Mouse (Mus musculus) layer of hippocampus, adult 9-11 months (tissue): ENCODE measurements at regions not wholly inside any gene's neighbourhood (a gene's known extent, or its start where the extent isn't known, plus 50 kb on each side); places are given as distances from the start of the nearest gene placed in this dataset.

ENCODE experiments used
- DNase-seq: peaks from one replicate; pipeline ENCODE4 v3.0.0; 2022

DNA sequence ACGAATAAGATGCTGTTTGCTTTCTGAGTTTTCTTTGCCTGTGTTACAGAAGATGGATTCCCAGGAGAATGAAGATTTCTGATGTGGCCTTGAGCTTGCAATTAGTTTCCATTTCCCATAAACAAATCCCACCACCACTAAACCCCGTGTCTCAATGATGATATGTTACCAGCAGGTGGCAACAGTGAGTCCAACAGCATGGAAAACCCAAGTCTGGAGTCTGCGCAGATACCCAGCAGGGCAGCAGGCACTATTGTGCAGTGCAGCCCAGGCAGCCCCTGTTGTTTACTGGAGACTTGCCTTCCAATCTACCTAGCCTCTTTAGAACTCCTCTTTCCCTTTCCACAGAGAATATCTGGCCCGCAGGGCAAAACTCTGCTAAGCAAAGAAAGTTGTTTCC is 62.7 kb downstream of the Bmp2 start:
- no peak for DNase-seq

GRCm38 (mm10) chr2:133615299-133615698 is 63.3 kb downstream of the Bmp2 start:
- no peak for DNase-seq

DNA sequence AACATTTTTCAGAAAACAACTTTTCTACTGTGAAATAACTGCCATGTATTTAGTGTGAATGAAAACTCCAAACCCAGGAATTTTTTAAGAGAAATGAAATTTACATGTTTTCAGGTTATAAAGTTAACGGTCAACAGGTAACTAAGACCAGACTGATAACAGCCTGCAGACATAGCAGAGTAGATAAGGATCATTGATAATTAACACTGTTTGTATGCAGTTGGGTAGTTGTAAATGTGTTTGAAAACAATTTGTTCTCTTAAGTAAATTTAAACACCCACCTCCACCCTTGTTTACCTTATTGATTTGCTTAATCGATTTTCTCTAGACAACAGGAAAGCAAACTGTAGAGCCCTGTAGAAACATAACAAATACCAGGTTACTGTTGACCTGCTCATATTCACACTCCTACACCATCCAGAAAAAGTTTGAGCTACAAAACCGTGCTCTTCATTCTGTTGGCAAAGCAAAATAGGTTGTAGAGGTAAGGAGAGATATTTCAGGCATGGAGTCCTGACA is 65.4 kb downstream of the Bmp2 start:
- DNase-seq: no peak

DNA sequence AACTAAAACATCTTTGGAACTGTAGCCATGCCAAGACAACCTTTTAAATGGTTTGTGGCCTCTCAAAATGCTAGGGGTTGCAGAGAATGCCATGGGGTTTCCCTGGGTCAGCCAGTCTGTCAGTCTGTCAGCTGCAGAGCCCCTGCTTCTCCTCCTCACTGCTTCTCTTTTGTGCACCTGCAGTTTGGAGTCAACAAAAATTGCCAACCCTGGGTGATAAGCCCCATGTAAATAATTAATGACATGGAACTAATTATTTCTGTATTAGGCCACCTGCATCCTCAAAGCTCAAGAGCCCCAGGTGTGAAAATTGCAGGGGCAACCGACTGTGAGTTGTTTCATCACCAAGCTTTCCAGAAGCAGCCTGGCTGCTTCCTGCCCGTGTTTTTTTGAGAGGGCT is 70.6 kb downstream of the Bmp2 start:
- DNase-seq: no peak

GRCm38 (mm10) chr2:133625542-133625941 is 73.6 kb downstream of the Bmp2 start:
- no peak for DNase-seq

DNA sequence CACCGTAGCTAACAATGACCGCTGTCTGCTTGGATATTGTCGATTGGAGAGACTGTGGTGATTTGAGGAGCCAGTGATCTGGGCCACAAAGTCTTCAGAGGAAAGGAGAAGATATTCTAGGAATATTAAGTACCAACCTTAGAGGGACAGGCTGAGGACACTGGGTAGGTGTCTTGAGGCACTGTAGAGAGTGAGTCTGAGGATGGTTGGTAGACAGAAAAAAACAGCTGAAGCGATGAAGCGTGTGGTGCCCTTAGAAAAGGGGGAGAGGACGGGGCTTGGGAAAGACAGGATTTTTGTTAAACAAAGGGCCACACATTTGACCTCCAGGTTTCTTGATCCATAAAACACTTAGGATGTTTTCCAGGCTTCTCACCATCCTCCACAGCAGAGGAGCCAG is 76.9 kb downstream of the Bmp2 start:
- DNase-seq: no peak

DNA sequence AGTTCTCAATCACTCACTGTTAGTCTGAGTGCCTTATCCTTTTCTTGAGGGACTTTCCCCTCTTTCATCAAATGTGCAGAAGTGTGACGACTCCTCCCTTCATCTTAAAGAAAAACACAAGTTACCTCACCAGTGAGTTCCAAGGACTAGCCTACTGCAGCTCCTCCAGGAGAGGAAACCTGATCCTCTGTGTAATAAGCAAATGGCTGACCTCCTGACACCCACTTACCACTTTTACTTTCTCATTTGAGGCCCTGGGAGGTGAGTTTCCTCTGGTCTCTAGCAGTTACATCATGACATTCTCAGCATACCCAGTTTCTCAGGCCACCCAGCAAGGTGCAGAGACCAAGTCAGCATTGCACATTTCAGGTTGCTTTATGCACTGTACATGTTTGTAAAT is 83.5 kb downstream of the Bmp2 start:
- no peak for DNase-seq

DNA sequence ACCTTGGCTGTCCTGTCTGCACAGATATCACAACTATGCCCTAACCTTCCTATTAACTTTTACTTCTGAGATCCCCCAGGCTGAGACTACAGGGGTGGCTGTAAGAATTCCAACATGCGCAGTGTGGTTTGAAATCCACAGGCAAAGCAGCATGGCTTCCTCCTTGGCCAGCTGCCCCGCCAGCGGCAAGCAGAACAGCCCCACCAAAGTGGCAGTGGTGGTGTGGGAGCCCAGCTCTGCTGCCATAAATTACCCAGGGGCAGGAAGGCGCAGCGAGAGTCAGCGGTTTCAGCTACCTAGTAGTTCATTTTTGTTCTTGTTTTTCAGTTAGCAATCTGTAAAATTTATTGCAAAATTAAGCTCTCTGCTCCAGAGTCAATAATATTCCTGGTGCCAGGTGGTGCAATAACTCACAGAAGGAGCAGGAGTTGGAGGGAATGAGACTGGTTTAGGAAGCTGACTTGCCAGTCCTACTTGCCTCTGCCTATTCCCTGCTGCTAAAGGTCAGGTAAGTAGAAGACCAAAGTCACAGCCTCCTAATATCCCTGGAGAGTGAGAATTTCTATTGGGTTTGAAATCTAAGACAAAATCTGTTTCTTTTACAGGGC is 98.0 kb downstream of the Bmp2 start:
- no peak for DNase-seq

GRCm38 (mm10) chr2:133666331-133667054 is 114.5 kb downstream of the Bmp2 start:
- DNase-seq: no peak

GRCm38 (mm10) chr2:133667055-133667395 is 115.1 kb downstream of the Bmp2 start:
- DNase-seq: no peak

DNA sequence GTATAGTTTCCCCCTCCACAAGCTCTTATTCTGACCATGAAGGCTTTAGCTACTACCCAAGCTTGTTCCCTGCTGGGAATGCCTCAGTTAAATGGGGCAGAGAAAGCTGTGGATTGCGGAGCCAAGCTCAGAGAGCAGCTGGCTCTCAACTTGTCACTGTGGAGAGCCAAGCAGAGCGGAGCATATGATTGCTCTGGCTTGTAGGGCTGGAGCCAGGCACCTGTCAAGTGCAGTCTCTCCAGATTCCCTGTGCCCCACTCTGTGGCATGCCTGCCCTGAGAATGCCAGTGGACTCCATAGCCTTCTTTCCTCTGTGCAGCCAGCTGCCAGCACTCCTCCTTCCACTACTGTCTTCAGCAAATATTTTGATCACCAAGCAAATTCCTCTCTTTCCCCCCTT is 117.9 kb downstream of the Bmp2 start:
- no peak for DNase-seq

DNA sequence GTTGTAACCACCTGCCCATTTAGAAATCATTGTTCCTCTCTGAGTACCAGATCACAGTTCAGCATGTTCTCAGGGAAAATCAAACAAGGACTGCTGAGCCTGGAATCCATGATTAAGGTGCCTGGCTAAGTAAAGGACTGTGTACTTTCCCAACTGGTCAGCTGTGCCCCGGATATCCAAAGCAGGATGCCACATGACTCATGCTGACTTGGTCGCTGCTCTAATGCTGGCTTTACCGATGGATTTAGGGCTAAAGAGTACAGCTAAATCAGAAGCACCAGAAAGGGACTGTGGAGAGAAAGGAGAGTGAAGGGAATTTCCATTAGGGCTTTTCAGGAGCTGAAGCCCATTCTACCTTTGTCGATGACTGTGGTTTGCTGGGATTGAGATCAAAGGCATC is 119.6 kb downstream of the Bmp2 start:
- DNase-seq: no peak

DNA sequence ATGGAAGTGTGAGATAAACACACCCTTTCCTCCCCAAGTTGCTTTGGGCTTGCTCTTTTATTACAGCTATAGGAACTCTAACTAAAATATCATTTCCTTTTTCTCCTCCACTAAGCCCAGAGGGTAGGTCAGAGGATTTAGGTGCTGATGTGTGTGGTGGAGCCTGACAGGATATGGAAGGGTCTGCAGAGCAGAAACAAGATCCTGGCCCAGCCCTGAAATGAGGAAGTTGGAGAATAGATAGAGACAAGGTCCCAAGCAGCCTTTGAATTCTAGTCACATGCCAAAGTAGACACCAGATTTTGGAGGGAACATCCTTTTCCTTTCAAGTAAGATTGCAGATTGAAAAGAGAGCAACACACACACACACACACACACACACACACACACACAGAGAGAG is 132.4 kb downstream of the Bmp2 start:
- no peak for DNase-seq

GRCm38 (mm10) chr2:133688121-133688787 is 136.3 kb downstream of the Bmp2 start:
- DNase-seq: no peak

DNA sequence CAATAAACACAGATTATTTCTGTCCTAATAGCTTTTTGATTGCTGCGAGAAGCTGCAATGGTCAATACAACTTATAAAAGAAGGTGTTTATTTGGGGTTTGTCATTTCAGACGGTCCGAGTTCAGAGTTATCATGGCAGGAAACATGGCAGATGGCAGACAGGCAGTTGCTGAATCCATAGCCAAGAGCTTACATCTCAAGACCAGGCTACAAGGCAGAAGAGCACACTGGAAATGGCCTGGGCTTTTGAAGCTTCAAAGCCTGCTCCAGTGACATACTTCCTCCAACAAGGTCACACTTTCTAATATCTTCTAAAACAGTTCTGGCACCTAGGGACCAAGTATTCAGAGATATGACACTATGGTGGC is 136.8 kb downstream of the Bmp2 start:
- DNase-seq: no peak

GRCm38 (mm10) chr2:133708735-133709584 is 157.0 kb downstream of the Bmp2 start:
- peak; percentile 2 for DNase-seq

GRCm38 (mm10) chr2:133716243-133716642 is 164.3 kb downstream of the Bmp2 start:
- no peak for DNase-seq

DNA sequence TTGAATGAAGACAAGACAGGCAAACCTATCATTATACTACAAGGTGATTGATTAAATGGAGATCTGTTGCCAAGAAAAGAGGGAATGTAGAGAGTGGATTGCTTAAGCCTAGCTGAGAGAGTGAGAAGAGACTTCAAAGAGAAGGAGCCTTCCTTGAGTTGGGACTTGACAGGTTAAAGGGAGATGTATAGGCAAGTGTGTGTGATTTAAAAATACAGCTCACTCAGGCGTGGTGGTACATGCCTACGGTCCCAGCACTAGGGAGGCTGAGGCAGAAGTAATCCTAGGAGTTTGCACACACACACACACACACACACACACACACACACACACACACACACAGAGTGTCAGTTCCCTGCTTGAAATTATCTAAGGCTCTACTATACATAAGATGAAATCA is 165.1 kb downstream of the Bmp2 start:
- no peak for DNase-seq

DNA sequence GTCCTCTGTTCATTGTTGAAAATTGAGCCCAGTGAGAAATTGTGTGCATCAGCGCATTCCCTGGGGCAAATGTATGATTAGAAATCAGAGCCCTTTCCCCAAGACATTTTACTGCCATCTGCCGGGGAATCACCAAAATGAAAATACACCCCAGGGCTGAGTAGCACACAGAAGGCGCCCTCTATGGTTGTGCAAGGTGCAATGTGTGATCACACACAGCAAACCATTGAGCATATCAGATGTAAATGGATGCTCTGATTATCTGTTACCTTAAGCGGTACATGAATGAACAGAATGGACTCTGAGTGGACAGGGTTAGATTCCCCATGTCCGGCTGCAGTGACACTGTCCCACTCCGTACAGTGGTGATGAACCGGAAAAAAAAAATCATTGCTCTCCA is 172.4 kb downstream of the Bmp2 start:
- peak; percentile 23 for DNase-seq

DNA sequence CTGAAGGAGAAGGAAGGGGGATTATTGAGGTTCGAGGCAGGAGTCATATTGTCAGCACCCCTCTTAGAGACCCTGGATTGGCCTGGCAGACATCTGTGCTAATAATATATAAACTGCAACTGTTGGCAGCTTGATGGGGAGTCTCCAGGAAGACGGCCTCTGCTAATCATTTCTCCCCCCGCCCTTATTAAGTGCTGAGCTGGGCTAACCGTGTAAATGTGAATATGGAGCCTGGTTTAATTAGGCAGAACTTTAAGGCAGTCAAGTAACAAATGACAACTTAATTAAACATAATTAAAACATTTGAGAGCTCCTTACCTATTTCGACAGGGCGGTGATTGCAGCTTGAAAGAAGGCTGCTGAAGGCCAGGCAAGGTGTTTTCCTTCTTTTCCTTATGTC is 172.8 kb downstream of the Bmp2 start:
- DNase-seq: no peak

GRCm38 (mm10) chr2:133734469-133735225 is 182.7 kb downstream of the Bmp2 start:
- DNase-seq: no peak

- DNase-seq: no peak
Measured at GRCm38 (mm10) chr2:133738839-133739430, 187.0 kb downstream of the Bmp2 start.
